Mouse (Mus musculus) CH12.LX (cell line): Measurements from ENCODE around the gene Irf2bp2. TPM values are rescaled to one million over a fixed set of nuclear protein-coding genes. Genes with fewer than 3 reads are reported as not detected.

Experiments
- DNase-seq: peaks from one replicate; pipeline ENCODE4 v3.0.0-alpha.2; 2013; ENCODE audit errors: extremely low read depth
- H3K27ac ChIP-seq: 2 replicates; pipeline ENCODE4 v1.5.1; 2012; ENCODE audit warnings: low read depth, mild to moderate bottlenecking, control low read depth, moderate library complexity; ENCODE audit not compliant: insufficient read depth
- H3K27me3 ChIP-seq: replicated peaks from 2 replicates; pipeline ENCODE3; 2012; ENCODE audit warnings: inconsistent platforms
- H3K36me3 ChIP-seq, 2 experiments: replicated peaks in 1 of 2; 2 replicates each; pipeline versions ENCODE3 to v1.6.1; 2012; ENCODE audit warnings: inconsistent platforms in 1 of 2, low read length in 1 of 2, mild to moderate bottlenecking in 1 of 2, mixed read lengths in 1 of 2, moderate library complexity in 1 of 2; ENCODE audit not compliant: control insufficient read depth in 1 of 2, insufficient read depth in 1 of 2
- H3K4me1 ChIP-seq, 2 experiments: 2 replicates each; pipeline ENCODE4 v1.6.1; 2012; ENCODE audit warnings: inconsistent platforms in 1 of 2, moderate library complexity in 1 of 2; ENCODE audit not compliant: insufficient read depth in 2 of 2, control insufficient read depth in 1 of 2
- H3K4me2 ChIP-seq: 2 replicates; pipeline ENCODE4 v1.6.1; 2012; ENCODE audit warnings: low read depth, mild to moderate bottlenecking, control low read depth; ENCODE audit not compliant: poor library complexity, insufficient read depth, severe bottlenecking
- H3K4me3 ChIP-seq, 3 experiments: fragments of 150-350 bp in 1 of 3; sonication (generic) in 1 of 3; replicated peaks in 1 of 3; 2 replicates each; pipeline versions ENCODE3 to v1.5.1; 2011 to 2012; ENCODE audit warnings: low read depth in 2 of 3, low read length in 2 of 3, mild to moderate bottlenecking in 2 of 3, moderate library complexity in 2 of 3, control low read depth in 1 of 3, improper control_type of control experiment in 1 of 3, inconsistent platforms in 1 of 3, mixed read lengths in 1 of 3; ENCODE audit not compliant: poor library complexity in 1 of 3
- H3K79me2 ChIP-seq: replicated peaks from 2 replicates; pipeline ENCODE4 v1.6.1; 2012; ENCODE audit warnings: mild to moderate bottlenecking, moderate library complexity; ENCODE audit not compliant: control insufficient read depth, poor library complexity, insufficient read depth, severe bottlenecking; ENCODE audit errors: extremely low read depth
- H3K9ac ChIP-seq: 2 replicates; pipeline ENCODE4 v1.6.1; 2012; ENCODE audit warnings: low read depth, mild to moderate bottlenecking, control low read depth, moderate library complexity; ENCODE audit not compliant: insufficient read depth
- H3K9me3 ChIP-seq: replicated peaks from 2 replicates; pipeline ENCODE3; 2012; ENCODE audit warnings: low read length, inconsistent platforms, mixed read lengths
- BHLHE40 ChIP-seq: IDR thresholded peaks from 2 replicates; pipeline ENCODE4 v1.6.1; 2011; ENCODE audit warnings: mild to moderate bottlenecking, low read depth, low read length, improper control_type of control experiment
- CHD1 ChIP-seq: IDR thresholded peaks from 2 replicates; pipeline ENCODE4 v1.6.1; 2012; ENCODE audit warnings: low read depth, low read length, improper control_type of control experiment, inconsistent platforms
- CTCF ChIP-seq, 2 experiments: IDR thresholded peaks in 1 of 2; conservative IDR thresholded peaks in 1 of 2; 2 replicates each; pipeline ENCODE4 v1.5.1; 2011 to 2012; ENCODE audit warnings: low read depth in 2 of 2, low read length in 2 of 2, improper control_type of control experiment in 1 of 2, inconsistent platforms in 1 of 2, mild to moderate bottlenecking in 1 of 2, moderate library complexity in 1 of 2
- E2F4 ChIP-seq: IDR thresholded peaks from 2 replicates; pipeline ENCODE4 v1.6.1; 2011; ENCODE audit warnings: low read depth, low read length, improper control_type of control experiment; ENCODE audit not compliant: insufficient replicate concordance
- ELF1 ChIP-seq: IDR thresholded peaks from 2 replicates; pipeline ENCODE4 v1.6.1; 2014; ENCODE audit warnings: low read depth, mild to moderate bottlenecking, inconsistent platforms, low read length, improper control_type of control experiment
- EP300 ChIP-seq: IDR thresholded peaks from 2 replicates; pipeline ENCODE4 v1.6.1; 2011; ENCODE audit warnings: low read length, improper control_type of control experiment
- ETS1 ChIP-seq: conservative IDR thresholded peaks from 2 replicates; pipeline ENCODE4 v1.6.1; 2012; ENCODE audit warnings: low read depth, mild to moderate bottlenecking, inconsistent platforms, low read length, improper control_type of control experiment, moderate library complexity
- IRF4 ChIP-seq: IDR thresholded peaks from 2 replicates; pipeline ENCODE4 v1.6.1; 2014; ENCODE audit warnings: low read depth, mild to moderate bottlenecking, inconsistent platforms, low read length, improper control_type of control experiment
- KAT2A ChIP-seq: IDR thresholded peaks from 2 replicates; pipeline ENCODE4 v1.6.1; 2012; ENCODE audit warnings: low read length, improper control_type of control experiment, inconsistent platforms; ENCODE audit not compliant: insufficient replicate concordance
- MAFK ChIP-seq: IDR thresholded peaks from 2 replicates; pipeline ENCODE4 v1.6.1; 2011; ENCODE audit warnings: low read length, improper control_type of control experiment; ENCODE audit not compliant: insufficient replicate concordance
- MAX ChIP-seq: IDR thresholded peaks from 2 replicates; pipeline ENCODE4 v1.6.1; 2011; ENCODE audit warnings: low read length, improper control_type of control experiment
- MAZ ChIP-seq: IDR thresholded peaks from 2 replicates; pipeline ENCODE4 v1.6.1; 2012; ENCODE audit warnings: low read depth, mild to moderate bottlenecking, inconsistent platforms, low read length, improper control_type of control experiment, moderate library complexity
- MXI1 ChIP-seq: IDR thresholded peaks from 2 replicates; pipeline ENCODE4 v1.6.1; 2011; ENCODE audit warnings: mild to moderate bottlenecking, low read depth, low read length, improper control_type of control experiment
- MYC ChIP-seq: IDR thresholded peaks from 2 replicates; pipeline ENCODE4 v1.6.1; 2011; ENCODE audit warnings: low read depth, mild to moderate bottlenecking, improper control_type of control experiment, low read length
- NELFE ChIP-seq: IDR thresholded peaks from 2 replicates; pipeline ENCODE4 v1.6.1; 2011; ENCODE audit warnings: low read depth, low read length, improper control_type of control experiment
- POLR2A ChIP-seq: IDR thresholded peaks from 2 replicates; pipeline ENCODE4 v1.6.1; 2011; ENCODE audit warnings: low read depth, mild to moderate bottlenecking, improper control_type of control experiment, low read length
- POLR2AphosphoS2 ChIP-seq: IDR thresholded peaks from 2 replicates; pipeline ENCODE4 v1.6.1; 2011; ENCODE audit warnings: low read depth, low read length, improper control_type of control experiment
- SMC3 ChIP-seq: IDR thresholded peaks from 2 replicates; pipeline ENCODE4 v1.6.1; 2011; ENCODE audit warnings: low read depth, low read length, improper control_type of control experiment
- TCF12 ChIP-seq: IDR thresholded peaks from 2 replicates; pipeline ENCODE4 v1.6.1; 2014; ENCODE audit warnings: low read depth, mild to moderate bottlenecking, inconsistent platforms, low read length, improper control_type of control experiment
- USF1 ChIP-seq: IDR thresholded peaks from 2 replicates; pipeline ENCODE4 v1.6.1; 2014; ENCODE audit warnings: low read depth, mild to moderate bottlenecking, inconsistent platforms, low read length, improper control_type of control experiment
- USF2 ChIP-seq: conservative IDR thresholded peaks from 2 replicates; pipeline ENCODE4 v1.6.1; 2011; ENCODE audit warnings: low read depth, low read length, improper control_type of control experiment
- ZKSCAN1 ChIP-seq: IDR thresholded peaks from 2 replicates; pipeline ENCODE4 v1.6.1; 2012; ENCODE audit warnings: low read depth, inconsistent platforms, low read length, improper control_type of control experiment, borderline replicate concordance
- ZMIZ1 ChIP-seq: IDR thresholded peaks from 2 replicates; pipeline ENCODE4 v1.6.1; 2012; ENCODE audit warnings: low read depth, mild to moderate bottlenecking, inconsistent platforms, low read length, improper control_type of control experiment
- ZNF384 ChIP-seq: IDR thresholded peaks from 2 replicates; pipeline ENCODE4 v1.6.1; 2012; ENCODE audit warnings: low read depth, low read length, improper control_type of control experiment, inconsistent platforms
- dilution Hi-C: fragments of 300-500 bp; cut with MboI; formaldehyde crosslinking; loops from 2 replicates; pipeline ENCODE4 v1.14.3; 2020; ENCODE audit warnings: low sequenced_read_pairs; ENCODE audit not compliant: extremely low pct_unique_long_range_greater_than_20kb, extremely low pct_ligation_motif_present
- in situ Hi-C: fragments of 300-500 bp; cut with MboI; formaldehyde crosslinking; loops from 3 replicates; pipeline ENCODE4 v1.14.3; 2019; ENCODE audit warnings: low sequenced_read_pairs, low pct_ligation_motif_present, low pct_unique_long_range_greater_than_20kb, mixed read lengths
- polyA plus RNA-seq: library from polyadenylated mRNA; unstranded; fragments of >175 nt; gene quantifications from 2 replicates; pipeline ENCODE4 v1.2.1, GENCODE M21; 2012; ENCODE audit warnings: low read depth; ENCODE audit not compliant: insufficient read length
- total RNA-seq, 2 experiments: library from RNA; depleted of rRNA; stranded (reverse); fragments of 300-350 nt in 1 of 2; fragments of >200 nt in 1 of 2; gene quantifications; 2 replicates each; pipeline ENCODE4 v1.2.3; 2012 to 2014

Irf2bp2 gene
- total and polyA plus RNA-seq, 3 experiments, result 19.9 to 31.2 (median 28.6) TPM

DNA sequence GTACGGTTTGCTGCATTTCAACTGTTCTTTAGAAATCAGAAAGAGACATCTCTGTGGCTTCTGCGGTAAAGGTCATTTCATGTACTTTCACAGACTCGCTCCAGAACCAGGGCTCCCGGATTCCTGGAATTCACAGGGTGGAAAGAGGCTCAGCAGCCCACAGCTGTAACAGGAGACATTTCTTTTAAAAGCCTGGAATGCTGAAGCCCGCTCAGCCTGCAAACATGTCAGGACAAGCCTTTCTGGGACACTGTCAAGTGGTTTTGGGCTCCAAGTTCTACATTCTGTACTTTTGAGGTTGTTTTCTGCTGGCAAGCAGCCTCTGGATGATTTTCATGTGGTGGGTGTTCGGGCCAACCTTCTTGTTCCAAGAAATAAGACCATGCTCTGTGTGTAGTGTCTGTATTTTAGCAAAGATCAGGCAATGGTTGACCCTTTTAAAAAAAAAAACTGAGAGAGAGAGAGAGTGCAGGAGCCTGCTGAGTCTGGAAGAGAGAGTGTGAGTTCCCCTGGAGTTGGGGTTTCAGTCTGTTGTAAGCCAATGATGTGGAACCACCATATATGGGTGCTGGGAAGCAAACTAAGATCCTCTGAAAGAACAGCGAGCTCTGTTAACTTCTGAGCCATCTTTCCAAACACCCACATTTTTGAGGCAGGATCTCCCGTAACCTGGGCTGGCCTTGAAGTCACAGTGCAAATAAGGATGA is 9.6 kb upstream of the Irf2bp2 start:
- DNase-seq, result no peak
- peaks cover 1% of the 10 kb centered on the region for H3K27me3 ChIP-seq
- H3K36me3 ChIP-seq, result no peaks in the 10 kb centered on the region
- H3K4me1 ChIP-seq, result peaks cover 14 to 48% of the 10 kb centered on the region in 2 experiments
- H3K9ac ChIP-seq, result no peak overlapping the region
- H3K27ac ChIP-seq, result no peak overlapping the region
- H3K79me2 ChIP-seq, result no peaks in the 10 kb centered on the region
- no peak for TF ChIP-seq NELFE
- dilution Hi-C loops (no loop called here), in situ Hi-C loops (no loop called here)
- H3K4me3 ChIP-seq, result no peak overlapping the region
- no peak overlapping the region for H3K4me2 ChIP-seq
- H3K9me3 ChIP-seq, result peaks cover 8% of the 10 kb centered on the region

DNA sequence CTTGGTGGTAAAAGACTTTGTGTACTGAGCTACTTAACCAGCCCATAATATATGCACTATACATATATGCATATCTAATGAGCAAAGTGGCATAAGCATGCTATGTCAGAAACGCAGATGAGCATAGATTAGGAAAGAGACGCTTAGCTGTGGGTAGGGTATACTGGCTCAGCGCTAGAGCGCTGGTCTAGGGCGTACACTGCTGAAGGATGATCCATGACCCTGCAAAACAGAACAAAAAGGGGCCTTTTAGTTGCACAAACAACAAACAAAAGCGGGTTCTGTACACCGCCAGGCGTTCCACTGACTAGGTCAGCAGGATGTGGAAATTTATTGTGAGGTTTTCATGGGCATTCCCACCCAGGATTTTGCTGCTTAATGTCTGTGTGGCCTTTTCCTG is 8.9 kb upstream of the Irf2bp2 start:
- H3K9ac ChIP-seq, result no peak overlapping the region
- no peak for DNase-seq
- no peaks in the 10 kb centered on the region for H3K79me2 ChIP-seq
- peaks cover 18 to 56% of the 10 kb centered on the region in 2 experiments for H3K4me1 ChIP-seq
- H3K36me3 ChIP-seq, result no peaks in the 10 kb centered on the region
- in situ Hi-C loops, result no loop called here
- no peak overlapping the region for H3K4me3 ChIP-seq
- TF ChIP-seq MYC (no peak), MXI1 (no peak), MAX (no peak), ETS1 (no peak), SMC3 (no peak), TCF12 (no peak), ZMIZ1 (no peak), ZNF384 (no peak), CTCF (conservative IDR thresholded peaks at IDR 0.05 in 1 of 2, IDR thresholded peaks at IDR 0.05 in 1 of 2; ENCODE audit: low read depth in 2 of 2, low read length in 2 of 2) (no peak), POLR2AphosphoS2 (no peak)
- TF ChIP-seq, all 38 proteins: peak for 0
- H3K4me2 ChIP-seq, result no peak overlapping the region
- no peak overlapping the region for H3K27ac ChIP-seq
- dilution Hi-C loops, result no loop called here
- peaks cover 8% of the 10 kb centered on the region for H3K9me3 ChIP-seq
- H3K27me3 ChIP-seq, result no peaks in the 10 kb centered on the region

GRCm38 (mm10) chr8:126601325-126601724 is 7.5 kb upstream of the Irf2bp2 start:
- H3K36me3 ChIP-seq, result no peaks in the 10 kb centered on the region
- dilution Hi-C loops (no loop called here), in situ Hi-C loops (no loop called here)
- H3K9me3 ChIP-seq, result peaks cover 4% of the 10 kb centered on the region
- H3K27me3 ChIP-seq, result no peaks in the 10 kb centered on the region
- TF ChIP-seq MXI1 (peak; percentile 6; the same call in 1 of the 2 replicates), E2F4 (no peak), POLR2A (0 out of 2 replicates have a peak, but pooled peaks have one; percentile 16), IRF4 (0 out of 2 replicates have a peak, but pooled peaks have one; percentile 7), POLR2AphosphoS2 (no peak), ETS1 (peak; percentile 53), ZKSCAN1 (no peak), KAT2A (no peak), MAX (no peak), BHLHE40 (peak; percentile 46), SMC3 (no peak), CTCF (conservative IDR thresholded peaks at IDR 0.05 in 1 of 2, IDR thresholded peaks at IDR 0.05 in 1 of 2; ENCODE audit: low read depth in 2 of 2, low read length in 2 of 2) (no peak), ELF1 (peak; percentile 49), USF2 (no peak), MYC (no peak), MAZ (no peak), CHD1 (no peak), TCF12 (peak; percentile 75), USF1 (no peak), MAFK (no peak), EP300 (no peak; the same call in none of the 2 replicates)
- peaks cover 24 to 69% of the 10 kb centered on the region in 2 experiments for H3K4me1 ChIP-seq
- peak overlapping the region; percentile 74 for H3K4me2 ChIP-seq
- H3K9ac ChIP-seq, result no peak overlapping the region
- H3K79me2 ChIP-seq, result no peaks in the 10 kb centered on the region
- H3K4me3 ChIP-seq, result no peak overlapping the region
- H3K27ac ChIP-seq, result peak overlapping the region; percentile 62
- DNase-seq, result peak; percentile 81
